Mouse (Mus musculus) hindbrain, postnatal 0 days (tissue): ENCODE measurements at regions not wholly inside any gene's neighbourhood (a gene's known extent, or its start where the extent isn't known, plus 50 kb on each side); places are given as distances from the start of the nearest gene placed in this dataset.
A peak's percentile ranks its signal among the peaks of the same experiment; 100 is the strongest.

Experiments
- ATAC-seq: fragments of 200-750 bp; cut with Nextera tagmentation; 2 replicates; pipeline ENCODE4 v1.8.0; 2017; ENCODE audit warnings: mild to moderate bottlenecking, moderate TSS enrichment, moderate library complexity
- DNase-seq: peaks from one replicate; pipeline ENCODE4 v3.0.0-alpha.2; 2015; ENCODE audit warnings: low spot score
- H3K27ac ChIP-seq: fragments of 300-500 bp; sonication (generic); 2 replicates; pipeline ENCODE4 v1.5.1; 2014; ENCODE audit warnings: mild to moderate bottlenecking
- H3K27me3 ChIP-seq: fragments of 300-500 bp; sonication (generic); 2 replicates; pipeline ENCODE4 v1.6.1; 2014; ENCODE audit warnings: low read length, mixed read lengths; ENCODE audit not compliant: insufficient read depth
- H3K36me3 ChIP-seq: fragments of 300-500 bp; sonication (generic); 2 replicates; pipeline ENCODE4 v1.6.1; 2014; ENCODE audit warnings: low read length, mixed read lengths; ENCODE audit not compliant: insufficient read depth
- H3K4me1 ChIP-seq: fragments of 300-500 bp; sonication (generic); 2 replicates; pipeline ENCODE4 v1.6.1; 2014; ENCODE audit warnings: antibody characterized with exemption, low read length, mixed read lengths; ENCODE audit not compliant: insufficient read depth
- H3K4me2 ChIP-seq: fragments of 300-500 bp; sonication (generic); 2 replicates; pipeline ENCODE4 v1.6.1; 2014; ENCODE audit warnings: low read depth, mild to moderate bottlenecking, low read length, moderate library complexity, mixed read lengths
- H3K4me3 ChIP-seq: fragments of 300-500 bp; sonication (generic); 2 replicates; pipeline ENCODE4 v1.5.1; 2014; ENCODE audit warnings: low read length
- H3K9ac ChIP-seq: fragments of 300-500 bp; sonication (generic); replicated peaks from 2 replicates; pipeline ENCODE4 v1.6.1; 2014; ENCODE audit warnings: mild to moderate bottlenecking, low read length, moderate library complexity, mixed read lengths
- H3K9me3 ChIP-seq: fragments of 300-500 bp; sonication (generic); 2 replicates; pipeline ENCODE4 v1.6.1; 2016; ENCODE audit warnings: low read length, mixed read lengths
- CTCF ChIP-seq: IDR thresholded peaks from 2 replicates; pipeline ENCODE4 v1.5.1; 2016; ENCODE audit warnings: antibody characterized with exemption, control low read depth, low read depth
- WGBS: fragments of 180-500 bp; shearing (Covaris S2); extraction: QIAGEN DNeasy Blood & Tissue Kit; methylation state at CpG from one replicate; pipeline ENCODE4 v1.1.7; 2014; 5-methylcytosine and 5-hydroxymethylcytosine counted together

DNA sequence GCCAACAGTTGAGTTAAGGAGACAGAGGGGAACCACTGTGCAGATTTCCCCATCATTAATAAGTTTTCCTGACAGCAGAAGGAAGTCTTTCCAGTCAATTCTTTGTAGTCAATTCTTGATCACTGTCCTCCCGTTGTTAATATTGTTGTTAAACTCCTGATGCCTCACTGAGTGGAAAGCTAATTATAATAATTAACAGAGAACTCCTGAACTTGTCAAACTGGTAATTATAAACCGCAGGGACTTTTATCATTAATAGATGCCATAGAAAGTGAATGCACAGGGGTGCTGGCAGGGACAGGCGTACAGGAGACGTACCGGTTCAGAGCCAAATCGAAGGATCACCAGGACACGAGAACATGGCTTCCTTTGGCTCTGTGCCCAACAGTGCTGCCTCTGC, 154.9 kb downstream of the Gm4791 start:
- Histone ChIP-seq H3K4me3 (no peak overlapping the region), H3K4me2 (no peak overlapping the region), H3K27ac (no peak overlapping the region), H3K9me3 (no peaks in the 10 kb centered on the region), H3K4me1 (no peaks in the 10 kb centered on the region), H3K9ac (no peak overlapping the region), H3K36me3 (no peaks in the 10 kb centered on the region), H3K27me3 (no peaks in the 10 kb centered on the region)
- no peak for DNase-seq
- 57% methylated on average over 7 of the region's 7 CpGs for WGBS
- no peak for TF ChIP-seq CTCF
- no peak for ATAC-seq

GRCm38 (mm10) chr9:47165480-47166131, 167.1 kb downstream of the Gm4791 start:
- 38% methylated on average over 8 of the region's 8 CpGs for WGBS
- H3K4me2 ChIP-seq: no peak overlapping the region
- no peaks in the 10 kb centered on the region for H3K9me3 ChIP-seq
- no peaks in the 10 kb centered on the region for H3K36me3 ChIP-seq
- H3K4me3 ChIP-seq: no peak overlapping the region
- ATAC-seq (no peak), DNase-seq (no peak)
- no peaks in the 10 kb centered on the region for H3K4me1 ChIP-seq
- H3K9ac ChIP-seq: no peak overlapping the region
- peak; percentile 11; the same call in 1 of the 2 replicates for TF ChIP-seq CTCF
- H3K27me3 ChIP-seq: no peaks in the 10 kb centered on the region
- no peak overlapping the region for H3K27ac ChIP-seq

- DNase-seq: no peak
- H3K27me3 ChIP-seq: no peaks in the 10 kb centered on the region
- ATAC-seq: no peak
- H3K9me3 ChIP-seq: no peaks in the 10 kb centered on the region
- H3K4me1 ChIP-seq: no peaks in the 10 kb centered on the region
- H3K4me2 ChIP-seq: no peak overlapping the region
- no peak overlapping the region for H3K27ac ChIP-seq
- H3K4me3 ChIP-seq: no peak overlapping the region
- 69% methylated on average over 20 of the region's 20 CpGs for WGBS
- no peak overlapping the region for H3K9ac ChIP-seq
- no peaks in the 10 kb centered on the region for H3K36me3 ChIP-seq
- no peak for TF ChIP-seq CTCF
Observed at GRCm38 (mm10) chr9:47167681-47168240, 169.2 kb downstream of the Gm4791 start.

DNA sequence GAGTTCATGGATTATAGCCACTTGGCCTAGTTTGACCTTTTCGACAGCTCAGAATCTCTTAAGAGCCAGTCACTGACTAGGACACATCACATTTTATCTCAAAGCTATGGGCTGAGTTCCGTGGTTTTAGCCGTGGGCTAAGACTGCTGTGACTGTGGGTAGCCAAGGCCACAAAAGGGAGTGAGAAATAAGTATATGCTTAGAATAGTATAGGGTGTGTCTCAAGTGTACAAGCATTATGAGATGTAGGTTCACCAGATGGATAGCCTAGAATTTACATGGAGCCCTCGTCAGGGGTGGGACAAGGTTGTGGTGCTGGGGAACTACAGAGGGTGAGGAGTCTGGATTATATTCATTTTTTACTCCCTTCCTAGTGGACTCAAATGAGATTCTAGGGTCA, 177.5 kb downstream of the Gm4791 start:
- Histone ChIP-seq H3K4me2 (no peak overlapping the region), H3K4me3 (no peak overlapping the region), H3K27ac (no peak overlapping the region), H3K36me3 (no peaks in the 10 kb centered on the region), H3K9ac (no peak overlapping the region), H3K9me3 (0 out of 2 replicates have a peak, but pooled peaks cover 2% of the 10 kb centered on the region), H3K27me3 (no peaks in the 10 kb centered on the region), H3K4me1 (no peaks in the 10 kb centered on the region)
- DNase-seq (no peak), ATAC-seq (no peak)
- no peak for TF ChIP-seq CTCF
- WGBS: 91% methylated on average over 4 of the region's 4 CpGs

DNA sequence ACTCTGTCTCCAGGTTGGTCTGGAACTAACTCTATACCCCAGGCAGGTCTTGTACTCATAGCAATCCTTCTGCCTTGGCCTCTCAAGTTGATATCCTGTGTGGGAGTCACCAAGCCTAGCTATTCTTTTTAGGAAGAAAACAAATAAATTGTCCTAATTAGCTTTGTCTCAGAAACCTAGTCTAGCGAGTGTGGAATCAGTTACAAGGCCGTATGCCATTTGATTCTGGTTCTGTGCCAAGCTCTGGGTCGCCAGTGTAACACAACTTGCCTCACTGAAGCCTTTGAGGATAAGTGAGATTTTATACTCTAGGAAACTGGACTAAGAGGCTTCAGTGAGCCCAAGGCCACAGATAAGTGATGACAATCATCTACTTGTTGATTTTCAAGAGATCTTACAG, 219.6 kb downstream of the Gm4791 start:
- ATAC-seq: no peak
- no peak for DNase-seq
- 42% methylated on average over 3 of the region's 3 CpGs for WGBS

DNA sequence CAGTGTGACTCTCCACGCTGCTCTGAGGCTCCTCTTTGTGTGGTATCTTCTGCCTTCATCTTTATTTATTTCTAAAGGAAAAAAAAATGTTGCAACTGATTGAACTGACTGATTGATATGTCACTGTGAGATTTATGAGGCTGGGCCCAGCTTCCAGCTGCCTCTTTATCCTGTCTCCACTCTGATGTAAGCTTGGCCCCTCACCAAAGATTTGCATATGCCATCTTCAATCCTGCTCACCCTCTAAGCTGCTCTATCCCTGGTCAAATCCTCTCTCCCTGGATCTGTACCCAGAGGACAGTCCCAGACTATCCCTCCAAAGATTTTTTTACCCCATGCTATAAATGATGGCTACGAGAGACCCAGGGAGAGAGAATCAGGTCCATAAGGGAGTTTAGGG, 225.0 kb downstream of the Gm4791 start:
- ATAC-seq: no peak
- DNase-seq: peak; percentile 49
- Histone ChIP-seq H3K27ac (no peak overlapping the region), H3K36me3 (no peaks in the 10 kb centered on the region), H3K9ac (no peak overlapping the region), H3K27me3 (no peaks in the 10 kb centered on the region), H3K4me2 (no peak overlapping the region), H3K4me3 (no peak overlapping the region), H3K4me1 (0 out of 2 replicates have a peak, but pooled peaks cover 3% of the 10 kb centered on the region), H3K9me3 (no peaks in the 10 kb centered on the region)
- 42% methylated on average over 2 of the region's 2 CpGs for WGBS
- TF ChIP-seq CTCF: no peak

More for the DNA sequence above, 219.6 kb downstream of the Gm4791 start:
- TF ChIP-seq CTCF: no peak
- H3K36me3 ChIP-seq: no peaks in the 10 kb centered on the region
- H3K4me2 ChIP-seq: no peak overlapping the region
- H3K27ac ChIP-seq: no peak overlapping the region
- H3K27me3 ChIP-seq: no peaks in the 10 kb centered on the region
- no peaks in the 10 kb centered on the region for H3K9me3 ChIP-seq
- no peaks in the 10 kb centered on the region for H3K4me1 ChIP-seq
- H3K9ac ChIP-seq: no peak overlapping the region
- H3K4me3 ChIP-seq: no peak overlapping the region

DNA sequence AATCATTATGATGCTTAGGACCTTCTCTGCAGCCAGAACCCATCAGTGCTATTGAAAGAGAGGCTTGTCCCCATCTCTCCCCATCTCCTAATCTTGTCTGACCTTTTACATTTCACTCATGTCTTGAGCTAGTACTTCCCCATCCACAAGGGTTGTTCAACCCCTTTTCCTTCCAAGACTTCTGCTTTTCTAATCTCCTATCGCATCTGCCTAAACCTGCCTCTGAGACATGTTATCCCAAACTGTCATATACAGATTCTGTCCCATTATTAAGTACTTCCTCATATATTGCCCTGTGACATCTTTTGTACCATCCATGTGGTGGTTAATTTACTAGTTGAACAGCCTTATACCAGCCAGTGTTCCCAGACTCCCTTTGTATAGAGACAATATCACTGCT, 225.7 kb downstream of the Gm4791 start:
- Histone ChIP-seq H3K4me3 (no peak overlapping the region), H3K27me3 (no peaks in the 10 kb centered on the region), H3K9ac (no peak overlapping the region), H3K27ac (no peak overlapping the region), H3K4me1 (0 out of 2 replicates have a peak, but pooled peaks cover 3% of the 10 kb centered on the region), H3K9me3 (no peaks in the 10 kb centered on the region), H3K36me3 (no peaks in the 10 kb centered on the region), H3K4me2 (no peak overlapping the region)
- DNase-seq: no peak
- ATAC-seq: no peak
- no peak for TF ChIP-seq CTCF
- WGBS: 91% methylated on average over 1 of the region's 1 CpGs
